Mouse (Mus musculus): ENCODE measurements around the gene Taf9.

DNA sequence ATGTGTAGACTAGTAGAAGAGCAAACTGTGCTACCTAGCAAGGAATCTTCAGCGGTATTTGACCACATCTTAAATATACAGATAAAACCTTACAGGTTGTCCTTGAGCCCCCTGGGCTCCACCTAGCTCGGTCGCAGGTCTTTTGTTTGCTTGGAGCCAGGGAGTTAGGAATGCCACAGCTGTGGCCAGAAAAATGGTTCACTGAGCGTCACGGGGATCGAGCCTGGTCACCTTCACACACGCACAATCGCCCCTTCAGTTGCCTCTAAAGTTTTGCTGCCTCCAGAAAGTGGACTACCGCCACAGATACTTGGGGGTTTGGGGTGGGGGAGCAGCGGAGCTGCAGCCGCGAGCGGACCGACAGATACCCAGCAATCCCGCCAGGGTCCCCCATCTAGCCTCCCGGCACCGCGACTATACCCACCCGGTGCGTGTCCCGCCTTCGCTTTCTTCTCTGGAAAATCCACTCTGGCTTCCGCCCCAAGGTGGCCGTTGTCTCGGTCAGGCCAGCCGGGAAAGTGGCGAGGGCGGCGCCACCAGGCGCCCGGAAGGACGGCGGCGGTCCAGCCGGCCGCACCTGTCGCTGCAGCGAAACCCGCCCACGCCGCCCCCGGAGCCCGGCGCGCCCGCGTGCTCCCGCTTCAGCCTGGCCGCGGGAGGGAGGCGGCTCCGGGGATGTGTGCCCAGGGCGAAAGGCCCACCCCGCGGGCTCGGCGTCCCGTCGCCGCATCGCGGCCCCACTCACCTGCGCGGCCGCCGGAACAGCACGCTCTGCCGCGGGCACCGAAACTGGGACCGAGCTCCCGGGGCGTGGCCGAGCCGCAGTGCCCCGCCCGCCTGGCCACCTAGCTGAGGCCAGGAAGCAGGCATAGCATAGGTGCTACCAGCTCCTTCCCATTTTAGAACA is 34.9 kb upstream of the Taf9 start, which contains the start of gene Marveld2:
- TF ChIP-seq CTCF (IDR thresholded peaks at IDR 0.05; ENCODE audit: low read depth), result no peak; the same call in 1 of the 2 replicates
- TF ChIP-seq EP300 (IDR thresholded peaks at IDR 0.05; ENCODE audit: low read depth), result no peak

Data from liver, postnatal 0 days (tissue).